Mouse (Mus musculus): ENCODE results near the gene Runx2. TPM values are rescaled to one million over a fixed set of nuclear protein-coding genes. Genes with fewer than 3 reads are reported as not detected.

Runx2 gene
- polyA plus RNA-seq, 1 experiment from 2014 or later, result 0.41 TPM

DNA sequence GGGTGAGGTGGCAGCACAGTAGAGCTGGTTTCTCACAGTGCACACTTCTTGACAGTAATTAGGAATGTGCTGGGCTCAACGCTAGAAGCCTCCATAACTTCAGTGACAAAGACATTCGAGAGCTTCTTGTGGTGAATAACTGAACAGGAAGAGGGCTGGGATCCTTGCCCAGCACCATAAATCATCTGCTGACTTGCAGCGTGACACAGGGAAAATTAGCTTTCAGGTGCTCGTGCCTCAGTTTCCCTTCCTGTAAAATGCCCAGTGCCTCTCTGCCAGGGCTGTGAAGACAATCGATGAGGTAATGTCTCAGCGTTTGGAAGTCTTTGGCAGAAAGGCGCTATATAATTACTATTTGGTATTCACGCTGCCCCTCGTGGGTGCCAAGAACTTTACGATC, 108.1 kb downstream of the Runx2 start:
- Histone ChIP-seq H3K4me1 (replicated peaks; ENCODE audit: control insufficient read depth, insufficient read depth, low read length) (peaks cover 11% of the 10 kb centered on the region), H3K27me3 (replicated peaks; ENCODE audit: control insufficient read depth, insufficient read depth, low read length) (no peaks in the 10 kb centered on the region), H3K9ac (replicated peaks; ENCODE audit: low read depth, low read length) (no peak overlapping the region), H3K4me3 (replicated peaks; ENCODE audit: low read length) (no peak overlapping the region), H3K4me2 (ENCODE audit: low read length) (no peak overlapping the region), H3K27ac (ENCODE audit: low read length) (no peak overlapping the region), H3K9me3 (ENCODE audit: control insufficient read depth, low read length) (no peaks in the 10 kb centered on the region), H3K36me3 (ENCODE audit: control insufficient read depth, insufficient read depth) (no peaks in the 10 kb centered on the region)
- ATAC-seq, result no peak
- 83% methylated on average over 10 of the region's 10 CpGs for WGBS

DNA sequence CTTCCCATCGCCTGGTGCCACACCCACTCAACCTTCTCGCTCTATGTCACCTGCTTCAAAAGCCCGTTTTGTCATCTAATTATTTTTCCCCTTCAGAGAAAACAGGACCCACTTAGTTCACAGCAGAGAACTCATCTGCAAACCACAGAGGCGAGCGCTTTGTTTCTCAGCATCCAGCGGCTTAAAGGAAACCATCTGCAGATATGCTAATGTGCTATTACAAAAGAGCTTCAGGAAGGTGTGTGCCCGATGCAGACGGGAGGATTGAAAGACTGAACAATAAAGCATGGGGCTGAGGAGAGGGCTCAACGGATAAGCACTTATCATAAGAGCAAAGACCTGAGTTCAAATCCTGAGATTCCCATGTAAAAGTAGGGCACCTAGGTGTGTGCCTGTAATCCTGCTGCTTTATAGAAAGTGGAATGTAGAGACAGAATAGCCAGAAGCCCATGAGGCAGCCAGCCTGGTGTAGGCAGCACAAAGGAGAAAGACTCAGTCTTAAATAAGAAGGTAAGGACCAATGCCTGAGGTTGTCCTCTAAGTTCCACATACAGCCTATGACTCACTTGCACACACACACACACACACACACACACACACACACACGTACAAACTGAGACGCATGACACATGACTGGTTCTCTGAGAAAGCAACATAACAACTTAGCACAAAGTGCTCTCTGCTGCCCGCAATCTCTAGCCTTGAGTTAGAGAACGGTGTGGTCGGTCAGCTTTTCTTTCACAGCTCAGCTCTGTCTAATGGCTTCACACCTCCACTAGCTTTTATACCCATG, 111.9 kb downstream of the Runx2 start:
- WGBS, result 51% methylated on average over 14 of the region's 14 CpGs
- ATAC-seq, result no peak
- H3K36me3 ChIP-seq (ENCODE audit: control insufficient read depth, insufficient read depth), result no peaks in the 10 kb centered on the region

DNA sequence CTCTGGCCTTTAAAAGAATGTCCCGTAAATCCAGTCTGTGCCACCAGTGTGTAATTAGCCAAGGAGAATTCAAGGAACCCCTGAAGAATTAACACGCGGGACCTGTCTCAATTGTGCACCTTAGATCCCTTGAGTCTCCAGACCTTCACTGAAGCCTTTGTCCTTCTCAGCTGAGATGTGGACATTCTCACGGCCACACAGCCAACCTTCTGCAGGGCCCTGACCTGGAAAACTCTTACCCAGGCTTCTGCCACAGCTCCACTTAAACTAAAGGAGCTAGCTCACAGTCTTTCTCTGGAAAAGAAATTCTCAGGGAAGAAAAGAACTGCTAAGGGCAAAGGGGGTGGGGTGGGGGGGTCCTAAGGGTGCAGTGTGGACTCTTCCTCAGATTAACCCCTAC, 113.1 kb downstream of the Runx2 start:
- H3K4me3 ChIP-seq (replicated peaks; ENCODE audit: low read length), result no peak overlapping the region
- H3K9me3 ChIP-seq (ENCODE audit: control insufficient read depth, low read length), result no peaks in the 10 kb centered on the region
- H3K9ac ChIP-seq (replicated peaks; ENCODE audit: low read depth, low read length), result no peak overlapping the region
- H3K27me3 ChIP-seq (replicated peaks; ENCODE audit: control insufficient read depth, insufficient read depth, low read length), result no peaks in the 10 kb centered on the region
- no peaks in the 10 kb centered on the region for H3K4me1 ChIP-seq (replicated peaks; ENCODE audit: control insufficient read depth, insufficient read depth, low read length)
- ATAC-seq, result no peak
- 85% methylated on average over 4 of the region's 4 CpGs for WGBS
- no peak overlapping the region for H3K27ac ChIP-seq (ENCODE audit: low read length)
- no peaks in the 10 kb centered on the region for H3K36me3 ChIP-seq (ENCODE audit: control insufficient read depth, insufficient read depth)
- no peak overlapping the region for H3K4me2 ChIP-seq (ENCODE audit: low read length)

More for the DNA sequence above, 111.9 kb downstream of the Runx2 start:
- Histone ChIP-seq H3K4me1 (replicated peaks; ENCODE audit: control insufficient read depth, insufficient read depth, low read length) (no peaks in the 10 kb centered on the region), H3K4me2 (ENCODE audit: low read length) (no peak overlapping the region), H3K9me3 (ENCODE audit: control insufficient read depth, low read length) (no peaks in the 10 kb centered on the region), H3K27me3 (replicated peaks; ENCODE audit: control insufficient read depth, insufficient read depth, low read length) (no peaks in the 10 kb centered on the region), H3K9ac (replicated peaks; ENCODE audit: low read depth, low read length) (no peak overlapping the region), H3K27ac (ENCODE audit: low read length) (no peak overlapping the region), H3K4me3 (replicated peaks; ENCODE audit: low read length) (no peak overlapping the region)

DNA sequence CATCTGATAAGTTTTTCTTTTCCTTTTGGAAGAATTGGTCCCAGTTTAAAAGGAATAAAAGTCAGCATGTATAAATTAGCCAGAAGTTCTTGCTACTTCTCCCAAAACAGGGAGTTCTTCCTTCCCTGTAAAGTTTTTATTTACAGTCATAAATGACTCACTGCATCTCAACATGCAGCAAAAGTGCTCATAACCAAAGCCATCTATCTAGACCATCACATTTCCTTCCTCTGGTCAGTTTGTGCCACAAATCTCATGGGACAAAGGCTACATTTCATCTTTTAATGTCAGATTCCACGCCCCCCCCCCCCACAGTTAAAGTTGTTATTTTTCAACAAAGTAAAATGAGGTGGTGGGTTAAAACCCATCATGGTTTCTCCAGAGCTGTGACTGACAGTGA, 114.3 kb downstream of the Runx2 start:
- H3K9me3 ChIP-seq (ENCODE audit: control insufficient read depth, low read length), result no peaks in the 10 kb centered on the region
- H3K9ac ChIP-seq (replicated peaks; ENCODE audit: low read depth, low read length), result no peak overlapping the region
- ATAC-seq, result no peak
- H3K4me1 ChIP-seq (replicated peaks; ENCODE audit: control insufficient read depth, insufficient read depth, low read length), result no peaks in the 10 kb centered on the region
- no peak overlapping the region for H3K4me3 ChIP-seq (replicated peaks; ENCODE audit: low read length)
- WGBS, result 70% methylated on average over 1 of the region's 1 CpGs
- H3K27ac ChIP-seq (ENCODE audit: low read length), result no peak overlapping the region
- H3K27me3 ChIP-seq (replicated peaks; ENCODE audit: control insufficient read depth, insufficient read depth, low read length), result no peaks in the 10 kb centered on the region
- H3K36me3 ChIP-seq (ENCODE audit: control insufficient read depth, insufficient read depth), result no peaks in the 10 kb centered on the region
- no peak overlapping the region for H3K4me2 ChIP-seq (ENCODE audit: low read length)

- no peak for ATAC-seq
- no peak overlapping the region for H3K9ac ChIP-seq (replicated peaks; ENCODE audit: low read depth, low read length)
- no peaks in the 10 kb centered on the region for H3K36me3 ChIP-seq (ENCODE audit: control insufficient read depth, insufficient read depth)
- H3K4me3 ChIP-seq (replicated peaks; ENCODE audit: low read length), result no peak overlapping the region
- H3K4me1 ChIP-seq (replicated peaks; ENCODE audit: control insufficient read depth, insufficient read depth, low read length), result no peaks in the 10 kb centered on the region
- H3K4me2 ChIP-seq (ENCODE audit: low read length), result no peak overlapping the region
- no peaks in the 10 kb centered on the region for H3K27me3 ChIP-seq (replicated peaks; ENCODE audit: control insufficient read depth, insufficient read depth, low read length)
- no peak overlapping the region for H3K27ac ChIP-seq (ENCODE audit: low read length)
- no peaks in the 10 kb centered on the region for H3K9me3 ChIP-seq (ENCODE audit: control insufficient read depth, low read length)
- WGBS, result 90% methylated on average over 10 of the region's 10 CpGs
Observed at GRCm38 (mm10) chr17:44697053-44697452, 117.5 kb downstream of the Runx2 start.

DNA sequence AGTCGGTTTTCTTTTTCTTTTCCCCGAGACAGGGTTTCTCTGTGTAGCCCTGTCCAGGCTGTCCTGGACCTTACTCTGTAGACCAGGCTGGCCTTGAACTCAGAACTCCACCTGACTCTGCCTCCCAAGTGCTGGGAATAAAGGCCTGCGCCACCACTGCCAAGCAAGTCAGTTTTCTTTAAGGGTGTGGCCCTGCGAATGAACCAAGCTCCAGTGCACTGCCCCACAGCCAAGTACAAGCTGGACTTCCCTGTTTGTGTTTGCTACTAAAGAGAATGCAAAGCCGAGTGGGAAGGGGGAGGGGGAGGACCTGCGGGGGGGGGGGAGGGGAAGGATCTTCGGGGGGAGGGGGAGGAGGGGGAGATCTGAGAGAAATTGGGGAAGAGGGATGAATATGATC, 121.0 kb downstream of the Runx2 start:
- no peak overlapping the region for H3K4me2 ChIP-seq (ENCODE audit: low read length)
- H3K9ac ChIP-seq (replicated peaks; ENCODE audit: low read depth, low read length), result no peak overlapping the region
- no peak for ATAC-seq
- H3K27me3 ChIP-seq (replicated peaks; ENCODE audit: control insufficient read depth, insufficient read depth, low read length), result no peaks in the 10 kb centered on the region
- H3K27ac ChIP-seq (ENCODE audit: low read length), result no peak overlapping the region
- H3K4me1 ChIP-seq (replicated peaks; ENCODE audit: control insufficient read depth, insufficient read depth, low read length), result no peaks in the 10 kb centered on the region
- H3K36me3 ChIP-seq (ENCODE audit: control insufficient read depth, insufficient read depth), result no peaks in the 10 kb centered on the region
- H3K4me3 ChIP-seq (replicated peaks; ENCODE audit: low read length), result no peak overlapping the region
- no peaks in the 10 kb centered on the region for H3K9me3 ChIP-seq (ENCODE audit: control insufficient read depth, low read length)
- 92% methylated on average over 4 of the region's 7 CpGs for WGBS

DNA sequence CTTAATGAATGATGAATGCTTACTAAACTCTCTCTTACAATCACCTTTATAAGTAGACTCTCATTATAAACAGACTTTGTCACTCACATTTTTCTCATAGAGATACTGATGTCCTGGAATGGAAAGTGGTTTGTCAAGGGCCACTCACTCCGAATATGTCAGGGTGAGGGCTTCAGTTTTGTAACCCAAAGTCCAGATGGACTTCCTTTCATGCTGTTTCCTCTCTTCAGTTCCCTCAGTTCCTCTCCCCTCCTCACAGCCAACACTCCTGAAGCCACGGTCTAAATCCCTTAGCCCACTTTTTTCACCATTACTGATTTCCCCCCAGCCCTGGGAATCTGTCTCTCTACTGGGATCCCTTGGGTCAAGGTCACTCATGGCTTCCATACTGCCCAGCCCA, 123.1 kb downstream of the Runx2 start:
- ATAC-seq, result no peak
- 70% methylated on average over 2 of the region's 2 CpGs for WGBS

DNA sequence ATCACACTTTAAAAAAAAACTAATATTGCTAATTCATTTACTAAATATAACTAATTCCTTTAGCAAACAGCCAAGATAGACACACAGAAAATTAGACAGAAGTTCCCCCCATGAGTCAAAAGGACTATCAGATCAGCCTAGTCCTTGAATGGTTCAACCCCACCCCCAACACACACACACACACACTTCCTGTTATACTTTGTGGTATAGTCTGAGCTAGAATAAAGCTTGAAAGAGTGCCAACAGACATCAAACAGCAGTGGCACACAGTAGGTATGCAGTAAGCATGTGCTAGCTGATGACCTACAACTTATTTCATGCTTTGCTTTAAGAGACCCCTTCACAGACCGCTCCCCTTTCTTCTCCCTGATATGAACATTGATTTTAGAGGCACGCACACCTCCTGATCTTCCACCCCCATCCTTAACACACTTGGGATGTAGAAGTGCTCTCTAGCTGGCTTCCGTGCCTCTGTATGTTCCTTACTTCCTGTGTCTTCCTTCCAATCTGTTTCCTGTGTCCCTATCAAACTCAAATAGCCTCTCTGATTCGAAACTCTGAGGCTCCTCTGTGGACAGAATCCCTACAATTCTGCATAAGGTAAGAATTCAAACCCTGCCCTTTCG, 124.1 kb downstream of the Runx2 start:
- no peak overlapping the region for H3K4me2 ChIP-seq (ENCODE audit: low read length)
- no peak for ATAC-seq
- H3K36me3 ChIP-seq (ENCODE audit: control insufficient read depth, insufficient read depth), result no peaks in the 10 kb centered on the region
- no peak overlapping the region for H3K9ac ChIP-seq (replicated peaks; ENCODE audit: low read depth, low read length)
- no peaks in the 10 kb centered on the region for H3K4me1 ChIP-seq (replicated peaks; ENCODE audit: control insufficient read depth, insufficient read depth, low read length)
- no peak overlapping the region for H3K27ac ChIP-seq (ENCODE audit: low read length)
- WGBS, result 90% methylated on average over 5 of the region's 5 CpGs
- H3K9me3 ChIP-seq (ENCODE audit: control insufficient read depth, low read length), result no peaks in the 10 kb centered on the region
- no peaks in the 10 kb centered on the region for H3K27me3 ChIP-seq (replicated peaks; ENCODE audit: control insufficient read depth, insufficient read depth, low read length)
- no peak overlapping the region for H3K4me3 ChIP-seq (replicated peaks; ENCODE audit: low read length)

More for the DNA sequence above, 123.1 kb downstream of the Runx2 start:
- H3K9ac ChIP-seq (replicated peaks; ENCODE audit: low read depth, low read length), result no peak overlapping the region
- no peaks in the 10 kb centered on the region for H3K27me3 ChIP-seq (replicated peaks; ENCODE audit: control insufficient read depth, insufficient read depth, low read length)
- H3K4me3 ChIP-seq (replicated peaks; ENCODE audit: low read length), result no peak overlapping the region
- H3K4me1 ChIP-seq (replicated peaks; ENCODE audit: control insufficient read depth, insufficient read depth, low read length), result no peaks in the 10 kb centered on the region
- H3K9me3 ChIP-seq (ENCODE audit: control insufficient read depth, low read length), result no peaks in the 10 kb centered on the region
- no peaks in the 10 kb centered on the region for H3K36me3 ChIP-seq (ENCODE audit: control insufficient read depth, insufficient read depth)
- no peak overlapping the region for H3K4me2 ChIP-seq (ENCODE audit: low read length)
- H3K27ac ChIP-seq (ENCODE audit: low read length), result no peak overlapping the region

- Histone ChIP-seq H3K4me3 (replicated peaks; ENCODE audit: low read length) (no peak overlapping the region), H3K9me3 (ENCODE audit: control insufficient read depth, low read length) (no peaks in the 10 kb centered on the region), H3K9ac (replicated peaks; ENCODE audit: low read depth, low read length) (no peak overlapping the region), H3K36me3 (ENCODE audit: control insufficient read depth, insufficient read depth) (no peaks in the 10 kb centered on the region), H3K4me1 (replicated peaks; ENCODE audit: control insufficient read depth, insufficient read depth, low read length) (no peaks in the 10 kb centered on the region), H3K27ac (ENCODE audit: low read length) (no peak overlapping the region), H3K4me2 (ENCODE audit: low read length) (no peak overlapping the region), H3K27me3 (replicated peaks; ENCODE audit: control insufficient read depth, insufficient read depth, low read length) (no peaks in the 10 kb centered on the region)
- 84% methylated on average over 2 of the region's 2 CpGs for WGBS
- no peak for ATAC-seq
Observed at GRCm38 (mm10) chr17:44688306-44688705, 126.3 kb downstream of the Runx2 start.
